8 mouse cellular contexts compared by ENCODE assay signal in the genomic region with DNA sequence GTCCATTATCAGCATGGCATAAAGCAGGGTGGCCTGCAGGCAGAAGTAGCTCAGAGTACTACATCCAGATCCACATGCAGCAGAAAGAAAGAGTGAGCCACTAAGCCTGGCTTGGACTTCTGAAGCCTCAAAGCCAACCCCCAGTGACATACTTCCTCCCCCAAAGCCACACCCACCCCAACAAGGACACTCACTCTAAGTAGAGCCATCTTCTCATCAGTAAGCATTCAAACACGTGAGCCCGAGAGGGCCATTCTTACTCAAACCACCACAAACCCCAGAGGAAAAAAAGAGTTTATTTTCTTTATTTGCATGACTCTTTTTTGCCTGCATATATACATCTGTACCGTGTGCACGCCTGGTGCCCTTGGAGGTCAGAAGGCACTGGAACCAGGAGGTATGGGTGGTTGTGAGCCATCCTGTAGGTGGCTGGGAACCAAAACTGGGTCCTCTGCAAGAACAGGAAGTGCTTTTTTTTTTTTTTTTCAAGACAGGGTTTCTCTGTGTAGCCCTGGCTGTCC. TPM values are rescaled to one million over a fixed set of nuclear protein-coding genes. Genes with fewer than 3 reads are reported as not detected.
DNase-seq lines count a peak whose midpoint lies in the region; ATAC-seq and TF ChIP-seq lines count a peak whose summit lies in the region.

No protein-coding gene starts in this region.

- H3K4me2 ChIP-seq in heart, embryonic 15.5 days, result peak overlapping the region; percentile 76
- peak overlapping the region; percentile 92 for H3K4me2 ChIP-seq in neural tube, embryonic 15.5 days

- peaks cover 28% of the 10 kb centered on the region for H3K4me1 ChIP-seq in heart, embryonic 15.5 days (replicated peaks)
- H3K4me1 ChIP-seq in liver, adult 2 months (ENCODE audit: control insufficient read depth, insufficient read depth, low read length), result peaks cover 18% of the 10 kb centered on the region
- peaks cover 29% of the 10 kb centered on the region for H3K4me1 ChIP-seq in neural tube, embryonic 15.5 days

- WGBS in heart, embryonic 15.5 days, result 26% methylated on average over 4 of the region's 4 CpGs
- 18% methylated on average over 4 of the region's 4 CpGs for WGBS in liver, adult 2 months
- 41% methylated on average over 4 of the region's 4 CpGs for WGBS in neural tube, embryonic 15.5 days

- peak; percentile 62 for ATAC-seq in activated CD4-positive, CD25-positive, alpha-beta regulatory T cell, adult 4 months
- peak; percentile 29 for ATAC-seq in heart, embryonic 15.5 days (replicated peaks; ENCODE audit: insufficient number of reproducible peaks, insufficient read depth, low FRiP score, low read depth)
- peak; percentile 66; the same call in 1 of the 2 replicates for ATAC-seq in neural tube, embryonic 15.5 days (ENCODE audit: low FRiP score)

- no peaks in the 10 kb centered on the region for H3K9me3 ChIP-seq in heart, embryonic 15.5 days (replicated peaks)
- H3K9me3 ChIP-seq in neural tube, embryonic 15.5 days (replicated peaks), result no peaks in the 10 kb centered on the region

- H3K36me3 ChIP-seq in heart, embryonic 15.5 days, result no peaks in the 10 kb centered on the region
- no peaks in the 10 kb centered on the region for H3K36me3 ChIP-seq in liver, adult 2 months (ENCODE audit: control insufficient read depth, insufficient read depth, low read length)
- H3K36me3 ChIP-seq in neural tube, embryonic 15.5 days, result no peaks in the 10 kb centered on the region

- peak overlapping the region; percentile 94 for H3K9ac ChIP-seq in heart, embryonic 15.5 days
- H3K9ac ChIP-seq in liver, adult 2 months (ENCODE audit: low read depth, low read length), result peak overlapping the region; percentile 46
- peak overlapping the region; percentile 97 for H3K9ac ChIP-seq in neural tube, embryonic 15.5 days (replicated peaks)

- peak overlapping the region; percentile 93 for H3K27ac ChIP-seq in heart, embryonic 15.5 days
- H3K27ac ChIP-seq in liver, adult 2 months (replicated peaks; ENCODE audit: insufficient read depth, low read depth, low read length), result peak overlapping the region; percentile 80
- peak overlapping the region; percentile 89 for H3K27ac ChIP-seq in neural tube, embryonic 15.5 days (replicated peaks)

- DNase-seq in left cerebral cortex, adult 11 months (ENCODE audit: low spot score), result peak; percentile 17
- DNase-seq in left cerebral cortex, adult 18-20 months (ENCODE audit: low spot score in 2 of 2), result no peak
- peak; percentile 80 for DNase-seq in liver, adult 2 months (ENCODE audit: extremely low read depth, low read depth, low spot score)
- no peak for DNase-seq in right cerebral cortex, adult 2 months (ENCODE audit: low spot score in 2 of 2)
- DNase-seq in adrenal gland, postnatal 10 days, result no peak

- TF ChIP-seq CTCF in liver, adult 2 months (IDR thresholded peaks at IDR 0.05; ENCODE audit: low read depth, low read length), result no peak

- no peaks in the 10 kb centered on the region for H3K27me3 ChIP-seq in heart, embryonic 15.5 days
- no peaks in the 10 kb centered on the region for H3K27me3 ChIP-seq in liver, adult 2 months (ENCODE audit: control insufficient read depth, insufficient read depth, low read length)
- no peaks in the 10 kb centered on the region for H3K27me3 ChIP-seq in neural tube, embryonic 15.5 days (replicated peaks)

- TF ChIP-seq POLR2A in liver, adult 2 months (IDR thresholded peaks at IDR 0.05; ENCODE audit: extremely low read depth, insufficient read depth, low read length), result no peak

- peaks cover 17% of the 10 kb centered on the region; the same call in 1 of the 2 replicates for H3K79me2 ChIP-seq in liver, adult 2 months (ENCODE audit: control insufficient read depth, insufficient read depth, low read length)

- peak overlapping the region; percentile 93 for H3K4me3 ChIP-seq in heart, embryonic 15.5 days
- H3K4me3 ChIP-seq in liver, adult 2 months (ENCODE audit: insufficient read depth, low read depth, low read length), result peak overlapping the region; percentile 40; the same call in 1 of the 2 replicates
- H3K4me3 ChIP-seq in neural tube, embryonic 15.5 days (replicated peaks), result peak overlapping the region; percentile 94

RNA-seq across cellular contexts. Expression of a gene that starts 0.5 kb away (rescaled TPM):
- 10 to 100 TPM; 96.8 to 97.3 TPM for total RNA-seq in left cerebral cortex, adult 18-20 months (2021)
- 10 to 100 TPM; 94.6 to 95.8 TPM for polyA plus RNA-seq in activated CD4-positive, CD25-positive, alpha-beta regulatory T cell, adult 4 months (2017; shearing (Covaris generic))
- 131 and 154 TPM in 2 replicates for polyA plus RNA-seq in heart, embryonic 15.5 days (2015; fragmentation: Nextera tagmentation; extraction: Ambion mirVana)
- total RNA-seq in liver, adult 2 months (2014; rRNA removed), result 134 and 142 TPM in 2 replicates
- polyA plus RNA-seq in liver, adult 2 months (2012; rRNA removed), result 39.6 and 43.1 TPM in 2 replicates
- polyA plus RNA-seq in neural tube, embryonic 15.5 days (2015; fragmentation: Nextera tagmentation; extraction: Ambion mirVana), result 97.9 and 110 TPM in 2 replicates
- 100 to 1,000 TPM; 154 to 170 TPM for total RNA-seq in adrenal gland, postnatal 10 days (2021)

RNA-seq across cellular contexts. Expression of a gene that starts 17.4 kb away (rescaled TPM):
- total RNA-seq in left cerebral cortex, adult 18-20 months (2021), result not detected
- polyA plus RNA-seq in activated CD4-positive, CD25-positive, alpha-beta regulatory T cell, adult 4 months (2017; shearing (Covaris generic)), result under 1 TPM in 1 of 2 experiments, not detected in 1; 0.66 TPM
- polyA plus RNA-seq in heart, embryonic 15.5 days (2015; fragmentation: Nextera tagmentation; extraction: Ambion mirVana), result not detected in 2 replicates
- total RNA-seq in liver, adult 2 months (2014; rRNA removed), result not detected in 2 replicates
- not detected in 2 replicates for polyA plus RNA-seq in liver, adult 2 months (2012; rRNA removed)
- not detected in 2 replicates for polyA plus RNA-seq in neural tube, embryonic 15.5 days (2015; fragmentation: Nextera tagmentation; extraction: Ambion mirVana)
- total RNA-seq in adrenal gland, postnatal 10 days (2021), result not detected

RNA-seq across cellular contexts. Expression of a gene that starts 42.5 kb away (rescaled TPM):
- 10 to 100 TPM; 64.1 to 75.7 TPM for total RNA-seq in left cerebral cortex, adult 18-20 months (2021)
- 100 to 1,000 TPM; 177 to 183 TPM for polyA plus RNA-seq in activated CD4-positive, CD25-positive, alpha-beta regulatory T cell, adult 4 months (2017; shearing (Covaris generic))
- 288 and 312 TPM in 2 replicates for polyA plus RNA-seq in heart, embryonic 15.5 days (2015; fragmentation: Nextera tagmentation; extraction: Ambion mirVana)
- 191 and 195 TPM in 2 replicates for total RNA-seq in liver, adult 2 months (2014; rRNA removed)
- polyA plus RNA-seq in liver, adult 2 months (2012; rRNA removed), result 122 and 156 TPM in 2 replicates
- 251 and 260 TPM in 2 replicates for polyA plus RNA-seq in neural tube, embryonic 15.5 days (2015; fragmentation: Nextera tagmentation; extraction: Ambion mirVana)
- total RNA-seq in adrenal gland, postnatal 10 days (2021), result 100 to 1,000 TPM; 159 to 175 TPM

RNA-seq across cellular contexts. Expression of a gene that starts 42.5 kb away (rescaled TPM):
- total RNA-seq in left cerebral cortex, adult 18-20 months (2021), result 10 to 100 TPM; 37.4 to 44.3 TPM
- 10 to 100 TPM; 19.5 to 20.7 TPM for polyA plus RNA-seq in activated CD4-positive, CD25-positive, alpha-beta regulatory T cell, adult 4 months (2017; shearing (Covaris generic))
- polyA plus RNA-seq in heart, embryonic 15.5 days (2015; fragmentation: Nextera tagmentation; extraction: Ambion mirVana), result 23.6 and 26.6 TPM in 2 replicates
- 21.0 and 25.1 TPM in 2 replicates for total RNA-seq in liver, adult 2 months (2014; rRNA removed)
- 2.8 TPM in 2 replicates for polyA plus RNA-seq in liver, adult 2 months (2012; rRNA removed)
- 28.1 and 34.8 TPM in 2 replicates for polyA plus RNA-seq in neural tube, embryonic 15.5 days (2015; fragmentation: Nextera tagmentation; extraction: Ambion mirVana)
- 10 to 100 TPM; 50.2 to 54.2 TPM for total RNA-seq in adrenal gland, postnatal 10 days (2021)

Comparison
In these comparisons a context has a peak if more than half of its experiments do, and no peak if none do; other contexts are left out.
1. DNase-seq: peak in left cerebral cortex, adult 11 months (single experiment) and liver, adult 2 months (single experiment); none in left cerebral cortex, adult 18-20 months (0 of 2), right cerebral cortex, adult 2 months (0 of 2) and adrenal gland, postnatal 10 days (single experiment).
2. H3K4me3 ChIP-seq: peak in every context shown above with its lines; median percentile 94 in neural tube, embryonic 15.5 days; 93 in heart, embryonic 15.5 days; 40 in liver, adult 2 months.
3. H3K9ac ChIP-seq: peak in every context shown above with its lines; median percentile 97 in neural tube, embryonic 15.5 days; 94 in heart, embryonic 15.5 days; 46 in liver, adult 2 months.
4. Peak in every context shown above with its lines, with median percentiles within 50 percentile points of each other: ATAC-seq and H3K27ac ChIP-seq.